Mouse (Mus musculus): ENCODE data around the gene Rxylt1.

The Rxylt1 gene

GRCm38 (mm10) chr10:122096980-122097844 lies at the start of gene Rxylt1:
Gene Rxylt1 (minus strand): TSS chr10:122097371.
- peak; percentile 100 for DNase-seq (ENCODE audit: low spot score)

DNA sequence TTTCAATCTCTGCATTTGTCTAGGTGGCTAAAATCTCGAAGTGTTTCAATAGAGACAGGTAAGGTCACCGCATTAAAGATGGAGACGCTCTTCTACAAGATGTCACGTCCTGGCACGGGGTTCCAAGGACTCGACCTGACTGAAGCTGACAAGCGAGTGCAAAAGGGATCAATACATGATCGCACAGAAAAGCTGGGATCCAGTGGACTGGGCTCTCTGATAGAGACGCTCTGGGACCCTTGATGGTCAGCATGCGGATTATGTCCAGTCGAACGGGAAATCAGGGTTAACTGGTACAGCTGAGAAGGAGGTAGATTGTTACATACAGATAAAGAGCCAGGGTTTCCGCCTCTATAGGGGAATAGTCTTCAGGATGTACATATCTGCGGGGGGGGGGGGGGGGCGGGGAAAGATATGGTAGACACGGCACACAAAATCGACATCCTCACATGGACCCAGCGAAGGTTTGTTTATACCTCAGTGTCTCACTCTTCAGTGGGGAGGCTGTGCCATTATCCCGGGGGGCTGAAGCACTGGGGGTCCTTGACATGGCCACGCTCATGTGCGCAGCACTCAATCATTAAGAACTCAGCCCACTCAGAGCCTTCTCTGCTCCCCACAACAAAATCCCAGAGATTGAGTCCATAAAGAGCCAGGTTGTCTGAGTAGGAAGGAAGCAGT lies 24.3 kb upstream of the Rxylt1 start:
- DNase-seq (ENCODE audit: low spot score): no peak

DNA sequence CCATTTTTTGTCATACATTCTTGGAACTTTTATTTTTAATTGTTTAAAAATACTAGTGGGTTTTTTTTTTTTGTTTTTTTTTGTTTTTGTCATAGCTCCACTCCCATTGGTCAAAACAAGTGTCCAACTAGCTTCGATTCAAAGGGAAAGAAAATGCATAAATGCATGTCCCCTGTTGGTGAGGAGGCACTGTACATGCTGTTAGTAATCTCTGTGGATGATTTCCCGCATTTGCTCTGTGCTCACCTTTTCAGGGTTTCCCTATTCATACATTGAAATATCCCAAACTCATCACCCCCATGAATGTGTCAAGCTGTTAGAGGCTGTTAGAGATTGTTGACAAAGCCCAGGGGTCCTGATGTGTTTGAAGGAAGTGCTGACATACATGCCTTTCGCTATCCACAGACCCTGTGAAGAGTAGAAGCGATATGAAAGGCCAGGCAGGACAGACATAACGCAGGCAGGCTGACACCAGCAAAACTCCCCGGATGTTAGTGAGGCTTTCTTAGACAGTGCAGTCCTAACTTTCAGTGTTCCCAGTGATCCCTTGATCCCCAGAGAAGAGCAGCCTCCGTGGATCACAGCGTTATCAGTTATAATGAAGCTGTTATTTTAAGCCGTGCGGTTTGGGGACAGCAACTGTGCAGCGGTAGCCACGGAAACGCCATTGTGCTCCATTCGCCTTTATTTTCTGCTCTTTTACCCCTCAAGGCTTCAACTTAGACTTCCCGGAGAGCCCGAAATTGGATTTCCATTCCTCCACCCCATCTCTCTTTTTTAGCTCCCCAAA lies 23.5 kb upstream of the Rxylt1 start:
- DNase-seq (ENCODE audit: low spot score): no peak

DNA sequence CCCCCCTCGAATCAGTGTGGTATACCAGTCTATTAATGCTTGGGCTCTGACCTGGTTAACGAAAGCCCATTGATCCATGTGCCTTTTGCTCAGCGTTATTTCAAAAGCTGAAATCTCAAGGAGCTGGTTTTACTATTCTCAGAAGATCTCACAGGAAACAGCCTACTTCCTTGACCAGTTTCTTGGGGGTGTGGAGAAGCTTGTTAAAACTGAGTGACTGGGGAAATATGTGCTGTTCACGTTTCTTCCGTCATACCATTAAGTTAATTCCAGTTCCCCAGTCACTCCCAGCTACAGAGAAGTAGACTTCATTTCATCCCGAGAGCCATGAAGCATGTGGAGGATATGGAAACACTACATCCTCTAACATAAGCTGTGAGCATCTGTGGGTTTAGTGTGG lies 22.3 kb upstream of the Rxylt1 start:
- no peak for DNase-seq (ENCODE audit: low spot score)

- no peak for DNase-seq (ENCODE audit: low spot score)
These were observed 19.5 kb upstream of the Rxylt1 start for GRCm38 (mm10) chr10:122116636-122117035.

GRCm38 (mm10) chr10:122106633-122107028 lies 9.5 kb upstream of the Rxylt1 start:
- DNase-seq (ENCODE audit: low spot score): no peak

- no peak for DNase-seq (ENCODE audit: low spot score)
These were observed 8.9 kb upstream of the Rxylt1 start for GRCm38 (mm10) chr10:122105889-122106632.

DNA sequence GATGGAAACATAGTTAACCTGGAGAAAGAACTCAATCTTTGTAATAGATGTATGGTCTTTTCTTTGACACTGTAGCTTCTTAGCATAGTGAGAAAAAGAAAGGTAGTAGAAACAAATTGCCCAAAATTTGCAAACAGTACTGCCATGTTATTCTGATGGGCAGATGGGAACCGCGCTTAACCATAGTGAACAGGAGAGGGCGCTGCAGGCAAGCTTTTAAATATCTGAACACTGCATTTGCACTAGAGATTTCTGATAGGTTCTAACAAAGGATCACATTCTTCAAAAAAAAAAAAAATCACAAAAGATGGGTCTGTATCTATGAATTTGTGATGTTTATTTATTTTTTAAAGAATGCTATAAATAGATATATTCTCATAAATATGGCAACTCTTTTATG lies 8.2 kb upstream of the Rxylt1 start:
- peak; percentile 27 for DNase-seq (ENCODE audit: low spot score)

GRCm38 (mm10) chr10:122102675-122103074 lies 5.5 kb upstream of the Rxylt1 start:
- no peak for DNase-seq (ENCODE audit: low spot score)

DNA sequence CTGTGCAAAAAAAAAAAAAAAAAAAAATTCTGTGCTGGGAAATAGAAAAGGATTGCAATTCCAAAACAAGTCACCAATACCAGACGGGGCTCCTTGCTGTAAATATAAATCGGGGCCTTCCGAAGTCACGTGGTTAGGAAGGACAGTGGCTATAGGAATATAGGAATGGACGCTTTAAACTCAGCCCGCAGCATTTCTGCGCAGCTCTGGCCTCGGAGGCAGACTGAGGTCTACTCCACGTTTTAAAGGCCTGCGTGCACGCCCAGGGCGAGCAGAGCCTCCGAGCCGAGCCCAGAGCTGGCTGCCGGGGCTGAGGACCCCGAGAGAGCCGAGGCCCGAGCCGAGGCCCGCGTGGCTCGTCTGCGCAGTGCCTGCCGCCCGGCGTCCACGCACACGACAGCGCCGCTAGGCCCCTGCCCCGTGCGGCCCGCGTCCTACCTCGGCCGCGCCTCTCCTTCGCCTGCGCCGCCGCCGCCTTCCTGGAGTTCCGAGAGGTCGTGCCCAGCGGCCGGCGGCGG lies 650 bp downstream of the Rxylt1 start:
- no peak for DNase-seq (ENCODE audit: low spot score)

- DNase-seq (ENCODE audit: low spot score): no peak
These were observed 6.7 kb downstream of the Rxylt1 start for GRCm38 (mm10) chr10:122090472-122090871.

DNA sequence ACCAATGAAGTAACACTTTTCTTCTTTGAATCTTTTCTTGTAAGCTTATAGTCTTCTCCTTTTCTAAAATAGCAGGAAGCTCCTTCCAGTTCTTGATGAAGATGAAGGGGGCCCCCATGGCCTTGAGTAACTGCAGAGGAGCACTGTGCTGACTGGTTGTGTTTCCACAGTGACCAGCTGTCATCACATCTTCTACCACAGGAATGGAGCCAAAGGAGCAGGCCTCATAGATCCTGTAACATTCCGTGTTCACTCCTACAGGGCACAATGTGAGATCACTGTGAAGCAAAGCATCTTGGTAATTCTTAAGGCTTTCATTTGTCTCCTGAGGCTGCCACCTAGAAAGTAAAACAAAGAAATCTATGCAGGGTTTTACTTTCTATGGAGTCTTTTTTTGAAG lies 15.8 kb downstream of the Rxylt1 start:
- no peak for DNase-seq (ENCODE audit: low spot score)

DNA sequence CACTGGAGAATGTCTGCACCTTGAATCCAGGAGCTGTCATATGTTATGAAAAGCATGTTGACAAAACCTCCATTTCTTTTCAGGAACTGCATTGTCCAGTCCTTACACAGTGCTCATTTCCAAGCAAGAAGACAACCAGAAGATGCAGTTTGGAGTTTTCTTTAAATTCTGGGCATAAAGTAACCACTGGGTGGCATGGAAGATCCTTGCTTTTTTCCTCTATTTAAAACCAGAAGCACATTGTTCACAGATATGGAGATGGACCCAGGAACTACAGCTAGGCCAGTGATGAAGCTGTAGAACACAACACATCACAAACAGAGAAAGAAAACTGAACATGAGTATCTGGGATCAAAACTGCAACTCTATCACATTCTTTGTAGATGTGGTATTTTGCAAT lies 28.0 kb downstream of the Rxylt1 start:
- DNase-seq (ENCODE audit: low spot score): no peak

- no peak for DNase-seq (ENCODE audit: low spot score)
These were observed 41.3 kb downstream of the Rxylt1 start for GRCm38 (mm10) chr10:122055826-122056225.

GRCm38 (mm10) chr10:122054535-122054934 lies 42.6 kb downstream of the Rxylt1 start:
- peak; percentile 28 for DNase-seq (ENCODE audit: low spot score)

- DNase-seq (ENCODE audit: low spot score): peak; percentile 59
These were observed 45.3 kb downstream of the Rxylt1 start for GRCm38 (mm10) chr10:122051831-122052230.

DNA sequence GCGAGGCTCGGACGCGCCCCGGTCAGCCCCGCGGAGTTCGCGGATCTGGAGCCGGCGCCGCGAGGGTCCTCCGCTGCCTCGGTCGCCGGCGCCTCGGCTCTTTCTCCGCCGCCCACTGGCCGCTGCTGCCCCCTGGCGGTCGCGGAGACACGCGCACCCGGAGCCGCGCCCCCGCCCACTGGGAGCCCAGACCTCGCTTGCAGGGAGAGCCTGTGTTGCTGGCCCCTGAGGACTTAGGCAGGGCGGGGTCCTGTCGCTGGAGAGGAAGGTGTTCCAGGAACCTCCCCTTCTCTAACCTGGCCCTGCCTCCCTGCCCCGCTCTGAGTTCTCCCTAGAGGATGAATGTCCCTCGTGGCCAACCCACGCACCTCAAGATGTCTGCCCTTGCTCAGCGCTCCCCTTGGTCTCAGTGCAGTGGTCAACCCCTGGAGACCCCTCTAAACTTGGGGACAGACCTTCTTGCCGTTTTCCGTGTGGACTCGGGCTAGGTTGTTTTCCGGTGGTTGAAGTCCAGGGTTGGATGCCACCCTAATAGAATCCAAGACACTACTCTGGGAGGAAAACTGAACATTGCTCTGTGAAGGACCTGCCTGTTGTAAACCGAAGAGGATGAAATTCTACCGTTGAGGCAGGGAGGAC lies 49.3 kb downstream of the Rxylt1 start:
- peak; percentile 84 for DNase-seq (ENCODE audit: low spot score)

GRCm38 (mm10) chr10:122046904-122047726 lies 50.1 kb downstream of the Rxylt1 start, which contains the start of gene Srgap1:
Gene Srgap1 (minus strand): TSS chr10:122047315.
- peak; percentile 76 for DNase-seq (ENCODE audit: low spot score)

- DNase-seq (ENCODE audit: low spot score): no peak
These were observed 50.7 kb downstream of the Rxylt1 start for GRCm38 (mm10) chr10:122046511-122046903.

DNA sequence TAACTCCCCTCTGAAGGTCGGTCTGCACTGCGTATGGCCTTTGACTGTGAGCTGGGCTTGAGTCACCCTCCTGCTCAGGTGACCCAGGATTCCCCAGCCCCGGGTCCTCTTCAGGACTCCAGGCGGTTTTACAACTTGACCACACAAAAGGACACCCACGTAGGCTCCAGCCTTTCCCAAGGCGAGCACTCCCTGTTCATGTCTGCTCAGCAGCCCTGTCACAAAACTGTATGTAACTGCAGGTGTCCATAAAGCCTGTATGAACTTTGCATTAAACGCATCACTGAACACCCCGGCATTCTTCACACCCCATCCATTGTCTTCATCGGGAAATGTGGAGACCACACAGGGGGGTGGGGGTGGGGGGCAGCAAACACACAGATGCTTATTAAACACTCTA lies 51.2 kb downstream of the Rxylt1 start:
- peak; percentile 53 for DNase-seq (ENCODE audit: low spot score)
